Mouse (Mus musculus) liver, embryonic 14.5 days (tissue): ENCODE measurements at regions not wholly inside any gene's neighbourhood (a gene's known extent, or its start where the extent isn't known, plus 50 kb on each side); places are given as distances from the start of the nearest gene placed in this dataset.

Experiments
- ATAC-seq: fragments of 200-750 bp; cut with Nextera tagmentation; 2 replicates; pipeline ENCODE4 v1.8.0; 2017; ENCODE audit warnings: moderate number of reproducible peaks, mild to moderate bottlenecking, moderate library complexity; ENCODE audit not compliant: insufficient read depth
- DNase-seq, 3 experiments: peaks; one replicate each; pipeline ENCODE4 v3.0.0-alpha.2; 2012 to 2013; ENCODE audit warnings: low read depth in 3 of 3, low spot score in 3 of 3
- H3K27ac ChIP-seq: fragments of 300-500 bp; sonication (generic); 2 replicates; pipeline ENCODE4 v1.5.1; 2014; ENCODE audit warnings: moderate library complexity, mild to moderate bottlenecking, control low read depth, inconsistent platforms
- H3K27me3 ChIP-seq: fragments of 300-500 bp; sonication (generic); 2 replicates; pipeline ENCODE4 v1.6.1; 2014; ENCODE audit warnings: mild to moderate bottlenecking, low read length, moderate library complexity; ENCODE audit not compliant: control insufficient read depth, insufficient read depth
- H3K36me3 ChIP-seq: fragments of 300-500 bp; sonication (generic); replicated peaks from 2 replicates; pipeline ENCODE4 v1.6.1; 2014; ENCODE audit warnings: low read depth; ENCODE audit not compliant: control insufficient read depth, insufficient read depth
- H3K4me1 ChIP-seq, 2 experiments: fragments of 200-500 bp in 1 of 2; fragments of 300-500 bp in 1 of 2; sonication (generic) in 1 of 2; replicated peaks; 2 replicates each; pipeline ENCODE4 v1.6.1; 2012 to 2014; ENCODE audit warnings: antibody characterized with exemption in 1 of 2, inconsistent platforms in 1 of 2, low read length in 1 of 2; ENCODE audit not compliant: control insufficient read depth in 2 of 2, insufficient read depth in 2 of 2
- H3K4me2 ChIP-seq: fragments of 300-500 bp; sonication (generic); 2 replicates; pipeline ENCODE4 v1.6.1; 2014; ENCODE audit warnings: low read depth, mild to moderate bottlenecking, control low read depth, moderate library complexity
- H3K4me3 ChIP-seq, 2 experiments: fragments of 200-500 bp in 1 of 2; fragments of 300-500 bp in 1 of 2; sonication (generic) in 1 of 2; 2 replicates each; pipeline ENCODE4 v1.5.1; 2012 to 2014; ENCODE audit warnings: low read depth in 2 of 2, low read length in 2 of 2, mild to moderate bottlenecking in 2 of 2, control low read depth in 1 of 2, inconsistent platforms in 1 of 2, moderate library complexity in 1 of 2; ENCODE audit not compliant: insufficient read depth in 1 of 2
- H3K9ac ChIP-seq: fragments of 300-500 bp; sonication (generic); replicated peaks from 2 replicates; pipeline ENCODE4 v1.6.1; 2014; ENCODE audit warnings: mild to moderate bottlenecking, control low read depth, moderate library complexity
- H3K9me3 ChIP-seq: fragments of 300-500 bp; sonication (generic); 2 replicates; pipeline ENCODE4 v1.6.1; 2016; ENCODE audit warnings: low read length, mixed read lengths; ENCODE audit not compliant: control insufficient read depth
- CTCF ChIP-seq: IDR thresholded peaks from 2 replicates; pipeline ENCODE4 v1.5.1; 2016; ENCODE audit warnings: antibody characterized with exemption, low read depth, control low read depth
- EP300 ChIP-seq: IDR thresholded peaks from 2 replicates; pipeline ENCODE4 v1.6.1; 2016; ENCODE audit warnings: antibody characterized with exemption, low read depth
- WGBS: fragments of 180-500 bp; shearing (Covaris S2); extraction: QIAGEN DNeasy Blood & Tissue Kit; methylation state at CpG from one replicate; pipeline ENCODE4 v1.1.7; 2014; ENCODE audit not compliant: insufficient replicate concordance; 5-methylcytosine and 5-hydroxymethylcytosine counted together

DNA sequence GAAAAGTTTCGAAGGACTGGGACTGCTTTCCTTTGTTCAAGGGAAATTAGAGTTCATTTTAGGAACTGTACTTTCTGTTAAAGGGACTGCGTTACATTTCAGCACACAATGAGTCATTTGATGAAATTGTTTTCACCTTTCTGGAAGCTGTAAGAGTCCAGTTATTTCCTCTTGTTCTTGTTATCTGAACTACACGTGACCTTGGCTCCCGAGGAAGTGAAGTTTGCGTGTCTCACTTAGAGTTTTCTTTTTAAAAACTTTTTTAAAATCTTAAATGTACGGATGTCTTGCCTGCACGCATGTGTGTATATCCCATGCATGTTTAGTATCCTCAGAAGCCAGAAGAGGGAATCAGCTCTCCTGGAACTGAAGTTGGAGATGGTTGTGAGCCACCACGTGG, 52.6 kb upstream of the Fxr1 start:
- no peak overlapping the region for H3K9ac ChIP-seq
- H3K36me3 ChIP-seq: no peaks in the 10 kb centered on the region
- no peak for ATAC-seq
- WGBS: 56% methylated on average over 8 of the region's 8 CpGs
- no peak overlapping the region for H3K4me3 ChIP-seq
- H3K9me3 ChIP-seq: no peaks in the 10 kb centered on the region
- H3K27me3 ChIP-seq: no peaks in the 10 kb centered on the region
- no peak overlapping the region for H3K27ac ChIP-seq
- H3K4me1 ChIP-seq: no peaks in the 10 kb centered on the region; a peak in 1 of 4 replicates
- TF ChIP-seq CTCF (no peak), EP300 (no peak)
- H3K4me2 ChIP-seq: no peak overlapping the region
- no peak for DNase-seq
